Mouse (Mus musculus) G1E (cell line): ENCODE data around the gene Cacna1c. TPM values are rescaled to one million over a fixed set of nuclear protein-coding genes. Genes with fewer than 3 reads are reported as not detected.

Experiments
- ATAC-seq: 2 replicates; pipeline ENCODE4 v1.8.0; 2016; ENCODE audit warnings: mild to moderate bottlenecking; ENCODE audit not compliant: insufficient number of reproducible peaks, poor library complexity, low FRiP score, severe bottlenecking; ENCODE audit errors: extremely low read depth
- DNase-seq: peaks from one replicate; pipeline ENCODE4 v3.0.0; 2012; ENCODE audit warnings: low spot score
- H3K27me3 ChIP-seq: 2 replicates; pipeline ENCODE4 v1.6.1; 2012; ENCODE audit warnings: mild to moderate bottlenecking, low read length, inconsistent platforms; ENCODE audit not compliant: insufficient read depth
- H3K36me3 ChIP-seq: replicated peaks from 2 replicates; pipeline ENCODE3; 2012; ENCODE audit warnings: mild to moderate bottlenecking, inconsistent platforms
- H3K4me1 ChIP-seq: 2 replicates; pipeline ENCODE4 v1.6.1; 2012; ENCODE audit warnings: low read depth, low read length, inconsistent platforms, mixed read lengths; ENCODE audit not compliant: insufficient read depth
- H3K4me3 ChIP-seq: 2 replicates; pipeline ENCODE4 v1.5.1; 2012; ENCODE audit warnings: low read depth, mild to moderate bottlenecking, inconsistent platforms, low read length, moderate library complexity, mixed read lengths
- H3K9me3 ChIP-seq: replicated peaks from 2 replicates; pipeline ENCODE4 v1.6.1; 2012; ENCODE audit warnings: inconsistent platforms
- CTCF ChIP-seq: IDR thresholded peaks from 2 replicates; pipeline ENCODE4 v1.5.1; 2012; ENCODE audit warnings: low read depth, low read length, inconsistent platforms, mixed read lengths
- GATA1 ChIP-seq: IDR thresholded peaks from 2 replicates; pipeline ENCODE4 v1.6.1; 2012; ENCODE audit warnings: borderline replicate concordance, low read length, inconsistent platforms, mixed read lengths
- GATA2 ChIP-seq: IDR thresholded peaks from 2 replicates; pipeline ENCODE4 v1.6.1; 2012; ENCODE audit warnings: low read depth, low read length, inconsistent platforms, borderline replicate concordance
- POLR2AphosphoS5 ChIP-seq: IDR thresholded peaks from 2 replicates; pipeline ENCODE4 v1.6.1; 2012; ENCODE audit warnings: low read depth, low read length, inconsistent platforms; ENCODE audit not compliant: insufficient replicate concordance
- TAL1 ChIP-seq: conservative IDR thresholded peaks from 2 replicates; pipeline ENCODE4 v1.6.1; 2012; ENCODE audit warnings: low read depth, low read length, inconsistent platforms, mixed read lengths
- polyA plus RNA-seq: library from polyadenylated mRNA; stranded (reverse); fragments of >175 nt; gene quantifications from 2 replicates; pipeline ENCODE4 v1.2.3, GENCODE M21; 2012
- total RNA-seq, 2 experiments: library from RNA; stranded (forward) in 1 of 2; stranded (reverse) in 1 of 2; fragments of 200-1000 nt in 1 of 2; fragments of >200 nt in 1 of 2; fragmentation: Nextera tagmentation in 1 of 2; gene quantifications; 2 replicates each; pipeline ENCODE4 v1.2.3; 2014 to 2017

Cacna1c gene
- total and polyA plus RNA-seq, 3 experiments: 0.11 TPM; not detected in 2

- H3K4me3 ChIP-seq: no peak overlapping the region
- no peaks in the 10 kb centered on the region for H3K36me3 ChIP-seq
- no peak for DNase-seq
- no peak for ATAC-seq
- no peaks in the 10 kb centered on the region for H3K27me3 ChIP-seq
- no peaks in the 10 kb centered on the region for H3K4me1 ChIP-seq
- peaks cover 85% of the 10 kb centered on the region for H3K9me3 ChIP-seq
- TF ChIP-seq CTCF (no peak), GATA1 (no peak), POLR2AphosphoS5 (no peak), GATA2 (no peak), TAL1 (no peak)
Measured at GRCm38 (mm10) chr6:118937536-118937935, 258.7 kb downstream of the Cacna1c start.

GRCm38 (mm10) chr6:118935520-118936415 is 260.4 kb downstream of the Cacna1c start:
- Histone ChIP-seq H3K9me3 (peaks cover 88% of the 10 kb centered on the region), H3K36me3 (no peaks in the 10 kb centered on the region), H3K27me3 (no peaks in the 10 kb centered on the region), H3K4me3 (no peak overlapping the region), H3K4me1 (no peaks in the 10 kb centered on the region)
- no peak for ATAC-seq
- DNase-seq: no peak
- TF ChIP-seq TAL1 (no peak), CTCF (no peak), GATA2 (no peak), POLR2AphosphoS5 (no peak), GATA1 (no peak)

DNA sequence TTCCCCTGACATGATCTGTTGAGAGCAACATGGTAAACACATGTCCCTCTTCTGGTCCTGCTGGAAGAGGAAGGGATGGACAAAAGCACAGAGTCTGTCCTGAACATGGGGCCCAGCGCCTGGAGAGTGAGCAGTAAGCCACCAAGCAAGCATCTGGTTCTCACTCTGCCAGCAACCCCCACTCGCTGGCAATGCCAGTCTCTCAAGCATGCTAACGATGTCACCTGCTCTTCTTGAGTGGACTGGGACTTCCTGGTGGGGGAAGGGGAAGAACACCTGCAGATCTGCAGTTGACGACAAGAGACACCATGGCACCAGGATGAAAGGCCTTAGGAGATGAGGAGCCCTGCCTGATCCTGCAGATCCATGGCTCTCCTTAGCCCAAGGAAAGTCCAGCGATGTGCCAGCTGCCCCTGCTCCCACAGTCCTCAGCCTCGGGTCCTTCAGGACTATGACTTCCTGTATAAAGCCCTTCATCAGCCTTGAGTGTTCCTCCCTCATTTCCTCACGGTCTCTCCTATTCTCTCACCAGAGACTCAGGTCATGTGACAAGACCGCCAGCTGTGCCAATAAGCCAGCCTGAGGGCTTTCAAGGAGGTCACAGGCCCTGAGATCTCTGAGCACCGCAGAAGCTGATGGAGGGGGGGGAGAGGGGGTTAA is 261.8 kb downstream of the Cacna1c start:
- H3K4me1 ChIP-seq: no peaks in the 10 kb centered on the region
- no peak for ATAC-seq
- no peaks in the 10 kb centered on the region for H3K36me3 ChIP-seq
- TF ChIP-seq GATA2: no peak
- TF ChIP-seq CTCF: no peak
- no peak for TF ChIP-seq GATA1
- no peak for TF ChIP-seq POLR2AphosphoS5
- no peak for TF ChIP-seq TAL1
- H3K27me3 ChIP-seq: no peaks in the 10 kb centered on the region
- DNase-seq: no peak
- no peak overlapping the region for H3K4me3 ChIP-seq
- H3K9me3 ChIP-seq: peaks cover 92% of the 10 kb centered on the region

DNA sequence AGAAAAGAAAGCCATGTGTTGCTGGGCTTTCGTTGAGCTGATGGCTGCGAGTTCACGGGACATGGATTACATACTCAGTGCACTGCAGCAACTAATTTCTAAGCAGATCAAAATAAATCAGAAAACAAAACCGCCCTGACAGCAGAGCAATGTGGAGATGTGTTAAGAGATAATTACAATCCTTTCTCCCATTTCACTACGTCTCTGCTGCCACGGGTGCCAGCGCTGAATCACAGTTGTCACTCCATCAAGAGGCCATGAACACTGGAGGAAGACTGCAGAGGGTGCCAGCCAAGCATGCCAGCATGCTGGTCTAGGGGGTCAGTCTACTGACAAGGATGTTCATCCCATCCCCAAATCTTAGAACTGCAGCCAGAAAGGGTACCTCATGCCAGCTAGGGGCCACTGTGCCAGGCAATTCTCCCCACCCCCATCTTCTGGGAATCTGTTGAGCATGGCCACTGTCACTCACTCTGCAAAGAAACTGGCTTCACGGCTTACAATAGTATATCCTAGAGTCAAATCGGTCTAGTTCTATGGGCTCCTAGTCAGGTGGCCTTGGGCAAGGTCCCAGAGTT is 263.1 kb downstream of the Cacna1c start:
- no peak for TF ChIP-seq POLR2AphosphoS5
- no peak for TF ChIP-seq TAL1
- TF ChIP-seq GATA1: no peak
- no peak for TF ChIP-seq GATA2
- no peak for TF ChIP-seq CTCF
- ATAC-seq: no peak
- no peaks in the 10 kb centered on the region for H3K4me1 ChIP-seq
- no peak for DNase-seq
- no peak overlapping the region for H3K4me3 ChIP-seq
- H3K9me3 ChIP-seq: peaks cover 90% of the 10 kb centered on the region
- H3K27me3 ChIP-seq: no peaks in the 10 kb centered on the region
- H3K36me3 ChIP-seq: no peaks in the 10 kb centered on the region

DNA sequence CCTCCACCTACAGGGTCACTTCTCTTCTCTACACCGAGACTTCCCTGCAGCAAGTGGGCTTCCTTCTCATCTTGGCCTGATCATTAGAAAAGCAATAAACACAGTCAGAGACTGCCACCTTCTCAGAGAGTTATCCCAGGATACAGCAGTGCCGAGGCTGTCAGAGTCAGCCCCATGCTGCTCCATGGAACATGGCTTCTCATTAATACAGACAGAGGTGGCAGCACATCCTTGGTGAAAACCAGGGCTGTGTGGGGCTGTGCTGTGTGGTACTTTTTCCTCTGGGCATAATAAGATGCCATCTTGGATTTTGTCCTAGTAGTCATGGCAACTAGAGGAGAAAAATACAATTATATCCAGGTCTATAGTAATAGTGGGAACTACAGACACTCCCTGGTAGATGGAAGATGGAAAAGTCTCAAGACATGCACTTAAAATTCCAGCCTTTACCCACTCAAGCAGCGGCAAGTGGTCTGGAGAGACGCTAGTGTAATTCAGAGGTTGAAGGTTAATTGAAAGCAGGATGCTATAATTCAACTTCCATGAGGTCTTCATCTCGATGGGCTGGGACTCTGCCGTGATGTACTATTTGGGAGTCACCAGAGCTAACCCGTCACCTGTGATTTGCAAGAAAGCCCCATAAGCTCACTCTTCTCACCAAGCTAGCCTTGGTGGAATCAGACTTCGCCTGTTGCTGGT is 264.1 kb downstream of the Cacna1c start:
- Histone ChIP-seq H3K4me1 (no peaks in the 10 kb centered on the region), H3K36me3 (no peaks in the 10 kb centered on the region), H3K27me3 (no peaks in the 10 kb centered on the region), H3K4me3 (no peak overlapping the region), H3K9me3 (peaks cover 92% of the 10 kb centered on the region)
- DNase-seq (no peak), ATAC-seq (no peak)
- TF ChIP-seq CTCF (no peak), GATA2 (no peak), POLR2AphosphoS5 (no peak), GATA1 (no peak), TAL1 (no peak)

DNA sequence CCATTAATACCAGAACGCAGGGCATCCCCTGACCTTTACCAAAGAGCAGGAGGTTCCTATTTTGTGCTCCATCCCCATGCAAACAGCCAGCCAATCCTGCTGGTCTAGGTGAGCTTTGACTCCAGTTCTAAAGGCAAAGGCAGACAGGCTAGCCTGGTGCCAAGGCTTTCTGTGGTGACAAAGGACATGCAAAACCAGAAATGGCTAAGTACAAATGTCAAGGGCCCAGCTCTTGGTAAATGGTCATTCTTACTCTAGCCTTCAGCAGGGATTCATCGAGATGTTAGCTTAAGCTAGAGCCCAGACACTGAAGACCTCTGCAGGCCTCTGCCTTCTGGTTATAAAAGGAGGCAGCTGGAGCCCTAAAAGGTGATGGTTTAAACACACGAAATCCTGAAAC is 269.5 kb downstream of the Cacna1c start:
- no peaks in the 10 kb centered on the region for H3K27me3 ChIP-seq
- H3K9me3 ChIP-seq: peaks cover 91% of the 10 kb centered on the region
- no peak overlapping the region for H3K4me3 ChIP-seq
- TF ChIP-seq POLR2AphosphoS5: no peak
- no peak for TF ChIP-seq GATA1
- no peak for TF ChIP-seq CTCF
- no peak for TF ChIP-seq TAL1
- TF ChIP-seq GATA2: no peak
- H3K4me1 ChIP-seq: no peaks in the 10 kb centered on the region
- ATAC-seq: no peak
- DNase-seq: no peak
- H3K36me3 ChIP-seq: no peaks in the 10 kb centered on the region
